Mouse (Mus musculus) lung, embryonic 15.5 days (tissue): ENCODE data around the gene Dpysl5. TPM values are rescaled to one million over a fixed set of nuclear protein-coding genes. Genes with fewer than 3 reads are reported as not detected.
A peak's percentile ranks its signal among the peaks of the same experiment; 100 is the strongest.

ENCODE experiments used
- ATAC-seq: fragments of 200-750 bp; cut with Nextera tagmentation; 2 replicates; pipeline ENCODE4 v1.8.0; 2017; ENCODE audit warnings: moderate number of reproducible peaks, borderline replicate concordance; ENCODE audit not compliant: low FRiP score, low TSS enrichment; ENCODE audit errors: extremely low read depth
- H3K27ac ChIP-seq: fragments of 300-500 bp; sonication (generic); 2 replicates; pipeline ENCODE4 v1.5.1; 2015; ENCODE audit warnings: moderate library complexity, mild to moderate bottlenecking, inconsistent platforms
- H3K27me3 ChIP-seq: fragments of 300-500 bp; sonication (generic); 2 replicates; pipeline ENCODE4 v1.6.1; 2015; ENCODE audit warnings: inconsistent platforms
- H3K36me3 ChIP-seq: fragments of 300-500 bp; sonication (generic); 2 replicates; pipeline ENCODE4 v1.6.1; 2015; ENCODE audit warnings: inconsistent platforms
- H3K4me1 ChIP-seq: fragments of 300-500 bp; sonication (generic); 2 replicates; pipeline ENCODE4 v1.6.1; 2015; ENCODE audit warnings: inconsistent platforms
- H3K4me2 ChIP-seq: fragments of 300-500 bp; sonication (generic); 2 replicates; pipeline ENCODE4 v1.6.1; 2015; ENCODE audit warnings: inconsistent platforms, mild to moderate bottlenecking, moderate library complexity
- H3K4me3 ChIP-seq: fragments of 300-500 bp; sonication (generic); 2 replicates; pipeline ENCODE4 v1.5.1; 2015; ENCODE audit warnings: mild to moderate bottlenecking, inconsistent platforms
- H3K9ac ChIP-seq: fragments of 300-500 bp; sonication (generic); 2 replicates; pipeline ENCODE4 v1.6.1; 2015; ENCODE audit warnings: inconsistent platforms
- H3K9me3 ChIP-seq: fragments of 300-500 bp; sonication (generic); 2 replicates; pipeline ENCODE4 v1.6.1; 2016; ENCODE audit warnings: inconsistent platforms
- WGBS: fragments of 180-500 bp; shearing (Covaris S2); methylation state at CpG from one replicate; pipeline ENCODE4 v1.1.7; 2015; 5-methylcytosine and 5-hydroxymethylcytosine counted together
- polyA plus RNA-seq: library from polyadenylated mRNA; unstranded; fragments of >200 nt; fragmentation: Nextera tagmentation; extraction: Ambion mirVana; gene quantifications from 2 replicates; pipeline ENCODE4 v1.2.1, GENCODE M21; 2015

Dpysl5 gene
- polyA plus RNA-seq, result 4.8 and 5.3 TPM in 2 replicates

GRCm38 (mm10) chr5:30711147-30712001 lies at the start of gene Dpysl5:
Gene Dpysl5 (plus strand): TSS chr5:30711564.
- no peak within 1 kb of the TSS for H3K27ac ChIP-seq
- H3K4me1 ChIP-seq, result peaks cover 33% of the 10 kb centered on the region
- peak within 1 kb of the TSS; percentile 47 for H3K4me3 ChIP-seq
- ATAC-seq, result peak; percentile 84
- peak within 1 kb of the TSS; percentile 83 for H3K4me2 ChIP-seq
- H3K9me3 ChIP-seq, result no peaks in the 10 kb centered on the region
- H3K27me3 ChIP-seq, result peaks cover 66% of the 10 kb centered on the region
- H3K36me3 ChIP-seq, result no peaks in the 10 kb centered on the region
- peak within 1 kb of the TSS; percentile 44 for H3K9ac ChIP-seq
- WGBS, result under 1% methylated on average over 68 of the region's 71 CpGs

DNA sequence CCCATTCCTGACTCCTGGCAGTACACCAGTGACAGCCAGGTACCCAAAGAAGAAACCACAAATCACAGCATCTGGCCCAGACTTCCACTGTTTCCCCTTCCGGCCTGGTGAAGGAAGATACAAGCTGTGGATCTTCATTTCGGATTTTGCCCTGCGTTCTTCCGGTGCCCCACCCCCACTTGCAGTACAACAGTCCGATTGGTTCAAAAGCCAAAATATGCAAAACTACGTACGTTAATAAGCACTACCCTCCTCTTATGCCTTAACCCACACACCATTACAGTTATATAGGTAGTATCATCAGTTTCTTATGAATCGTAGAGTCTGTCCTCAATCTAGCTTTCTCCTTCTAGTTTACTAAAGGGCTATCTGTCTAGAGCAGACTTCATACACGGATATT lies 46.0 kb upstream of the Dpysl5 start:
- 86% methylated on average over 9 of the region's 9 CpGs for WGBS
- Histone ChIP-seq H3K36me3 (peaks cover 11% of the 10 kb centered on the region), H3K4me2 (no peak overlapping the region), H3K9me3 (no peaks in the 10 kb centered on the region), H3K4me1 (peaks cover 24% of the 10 kb centered on the region), H3K9ac (no peak overlapping the region), H3K4me3 (no peak overlapping the region), H3K27me3 (no peaks in the 10 kb centered on the region), H3K27ac (no peak overlapping the region)
- ATAC-seq, result no peak

DNA sequence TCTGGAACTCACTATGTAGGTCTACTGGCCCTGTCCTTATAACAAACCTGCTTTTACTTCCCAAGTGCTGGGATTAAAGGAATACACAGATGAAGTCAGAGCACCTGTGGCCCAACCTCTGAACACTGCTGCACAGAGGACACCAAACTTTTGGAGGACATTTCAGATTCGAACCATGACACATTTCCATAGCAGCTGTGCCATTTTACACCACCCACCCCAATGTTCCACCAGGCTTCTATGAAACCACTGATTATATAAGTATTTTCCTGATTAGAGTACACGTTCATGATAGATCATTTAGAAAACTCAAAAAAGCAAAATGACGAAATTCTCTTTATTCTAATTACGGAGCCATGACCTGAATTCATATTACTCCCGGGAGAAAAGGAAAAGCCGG lies 45.4 kb upstream of the Dpysl5 start:
- peaks cover 18% of the 10 kb centered on the region for H3K36me3 ChIP-seq
- peak overlapping the region; percentile 64 for H3K4me2 ChIP-seq
- peak overlapping the region; percentile 87 for H3K27ac ChIP-seq
- H3K4me1 ChIP-seq, result peaks cover 24% of the 10 kb centered on the region
- WGBS, result 41% methylated on average over 6 of the region's 6 CpGs
- no peaks in the 10 kb centered on the region for H3K9me3 ChIP-seq
- ATAC-seq, result no peak
- H3K4me3 ChIP-seq, result peak overlapping the region; percentile 79
- H3K9ac ChIP-seq, result peak overlapping the region; percentile 49; the same call in 1 of the 2 replicates
- no peaks in the 10 kb centered on the region for H3K27me3 ChIP-seq

DNA sequence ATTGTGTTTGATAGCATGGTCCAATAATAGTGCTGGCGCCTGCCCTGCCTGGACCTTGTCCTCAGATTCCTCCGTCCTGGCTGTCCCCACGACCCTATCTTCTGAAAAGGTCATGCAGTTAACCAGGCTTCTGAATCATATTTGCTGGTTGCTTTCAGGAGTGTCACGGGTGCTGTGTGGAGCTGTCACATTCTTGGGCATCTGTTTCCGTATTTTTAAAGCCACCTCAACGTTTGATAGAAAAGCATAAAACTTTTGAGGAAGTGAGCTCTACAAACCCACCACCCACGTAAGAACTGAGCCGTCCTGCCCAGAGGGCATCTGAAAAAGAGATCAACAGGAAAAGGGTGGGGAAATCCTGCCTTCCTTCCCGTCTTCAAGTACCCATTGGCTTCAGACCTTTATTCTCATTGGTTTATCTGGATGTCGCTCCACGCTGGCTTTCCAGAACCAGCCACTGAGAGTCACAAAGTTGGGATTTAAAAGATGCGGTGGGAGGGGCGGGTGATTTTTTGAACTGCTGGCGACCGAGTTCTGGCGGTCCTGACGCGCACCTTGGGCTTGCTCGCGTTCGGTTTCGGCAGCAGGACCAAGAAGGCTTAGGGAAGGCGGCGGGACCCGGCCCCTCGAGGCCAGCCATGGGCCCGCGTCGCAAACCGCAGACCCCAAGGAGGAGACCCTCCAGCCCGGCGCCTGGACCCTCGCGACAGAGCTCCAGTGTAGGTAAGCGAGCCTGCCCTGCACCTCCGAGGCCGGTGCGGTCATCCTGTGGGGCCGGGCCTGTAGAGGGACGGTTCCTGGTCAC lies 44.8 kb upstream of the Dpysl5 start, which contains the start of gene Cenpa:
Gene Cenpa, plus strand, starts transcription at position 387 of the 805 bp plus-strand sequence.
- peak within 1 kb of the TSS; percentile 64 for H3K4me2 ChIP-seq
- no peaks in the 10 kb centered on the region for H3K27me3 ChIP-seq
- peak within 1 kb of the TSS; percentile 79 for H3K4me3 ChIP-seq
- under 1% methylated on average over 40 of the region's 40 CpGs for WGBS
- peak within 1 kb of the TSS; percentile 79 for H3K9ac ChIP-seq
- H3K36me3 ChIP-seq, result peaks cover 22% of the 10 kb centered on the region
- H3K4me1 ChIP-seq, result peaks cover 24% of the 10 kb centered on the region
- H3K27ac ChIP-seq, result peak within 1 kb of the TSS; percentile 87
- no peaks in the 10 kb centered on the region for H3K9me3 ChIP-seq
- peak; percentile 92 for ATAC-seq

- peak overlapping the region; percentile 79 for H3K9ac ChIP-seq
- peaks cover 24% of the 10 kb centered on the region for H3K4me1 ChIP-seq
- ATAC-seq, result no peak
- under 1% methylated on average over 13 of the region's 13 CpGs for WGBS
- peak overlapping the region; percentile 78 for H3K27ac ChIP-seq
- H3K4me3 ChIP-seq, result peak overlapping the region; percentile 79
- H3K36me3 ChIP-seq, result peaks cover 28% of the 10 kb centered on the region
- H3K9me3 ChIP-seq, result no peaks in the 10 kb centered on the region
- H3K4me2 ChIP-seq, result peak overlapping the region; percentile 64
- no peaks in the 10 kb centered on the region for H3K27me3 ChIP-seq
Measured at GRCm38 (mm10) chr5:30667215-30667614, 44.1 kb upstream of the Dpysl5 start.

DNA sequence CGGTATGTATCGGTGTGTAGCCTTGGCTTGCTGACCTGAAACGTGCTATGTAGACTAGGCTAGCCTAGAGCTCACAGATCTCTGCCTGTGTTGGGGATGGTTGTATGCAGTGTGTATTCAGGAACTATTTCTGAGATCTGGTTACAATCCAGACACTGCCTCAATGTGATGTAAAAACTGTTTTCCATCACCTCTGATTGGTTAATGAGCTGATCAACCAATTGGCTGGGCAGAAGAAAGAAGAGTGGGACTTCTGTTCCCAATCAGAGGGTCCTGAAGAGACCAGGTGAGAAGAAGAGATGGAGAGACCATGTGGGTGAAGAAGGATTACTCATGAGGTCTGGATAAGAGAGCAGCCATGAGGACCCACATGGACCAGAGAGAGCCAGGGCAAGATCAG lies 43.7 kb upstream of the Dpysl5 start:
- Histone ChIP-seq H3K36me3 (peaks cover 33% of the 10 kb centered on the region), H3K27me3 (no peaks in the 10 kb centered on the region), H3K4me3 (peak overlapping the region; percentile 79), H3K9me3 (no peaks in the 10 kb centered on the region), H3K27ac (no peak overlapping the region), H3K4me1 (peaks cover 24% of the 10 kb centered on the region), H3K4me2 (peak overlapping the region; percentile 64), H3K9ac (peak overlapping the region; percentile 79)
- WGBS, result 4% methylated on average over 3 of the region's 3 CpGs
- ATAC-seq, result no peak

DNA sequence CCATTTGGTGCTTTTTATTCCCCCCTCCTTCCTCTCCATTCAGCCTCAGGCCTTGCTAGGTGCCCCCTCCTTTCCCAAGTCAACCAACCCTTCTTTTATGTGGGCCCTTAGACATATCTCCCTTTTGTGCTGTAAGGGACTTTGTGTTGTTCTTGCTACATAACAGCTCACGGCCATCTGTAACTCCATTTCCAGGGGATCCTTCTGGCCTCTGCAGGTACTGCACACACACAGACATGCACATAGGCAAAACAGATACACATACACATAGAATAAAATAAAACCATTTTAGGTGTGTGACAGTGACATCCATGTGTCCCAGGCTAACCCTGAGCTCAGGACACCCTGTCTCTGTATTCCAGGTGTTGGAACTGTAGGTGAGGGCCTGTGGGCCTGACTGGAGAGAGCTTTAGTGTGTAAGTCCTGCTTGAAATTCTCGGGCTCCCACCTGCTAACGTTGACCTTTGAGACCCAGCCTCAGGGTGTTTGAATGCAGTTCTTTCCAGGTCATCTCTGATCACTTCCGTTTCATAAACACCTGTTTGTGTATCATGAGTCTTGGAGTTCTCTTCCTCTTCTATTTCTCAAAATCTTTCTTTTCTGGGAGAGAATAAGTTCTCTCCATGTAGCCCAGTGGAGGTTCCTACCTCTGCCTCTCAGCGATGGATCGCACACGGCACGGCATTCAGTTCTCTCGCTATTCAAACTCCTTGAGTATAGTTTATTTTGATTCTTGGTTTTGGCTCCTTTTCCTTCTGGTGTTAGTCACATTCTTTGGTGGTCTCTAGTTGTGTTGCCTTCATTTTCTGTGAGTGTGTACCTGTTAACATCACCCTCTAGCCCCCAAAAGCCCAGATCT lies 42.5 kb upstream of the Dpysl5 start:
- Histone ChIP-seq H3K9ac (no peak overlapping the region), H3K27ac (no peak overlapping the region), H3K4me3 (peak overlapping the region; percentile 79), H3K4me2 (peak overlapping the region; percentile 64), H3K27me3 (no peaks in the 10 kb centered on the region), H3K36me3 (peaks cover 44% of the 10 kb centered on the region), H3K4me1 (peaks cover 24% of the 10 kb centered on the region), H3K9me3 (no peaks in the 10 kb centered on the region)
- no peak for ATAC-seq
- 84% methylated on average over 9 of the region's 9 CpGs for WGBS

GRCm38 (mm10) chr5:30669496-30669830 lies 41.9 kb upstream of the Dpysl5 start:
- Histone ChIP-seq H3K27ac (no peak overlapping the region), H3K36me3 (peaks cover 50% of the 10 kb centered on the region), H3K9ac (no peak overlapping the region), H3K4me2 (no peak overlapping the region), H3K4me3 (no peak overlapping the region), H3K27me3 (no peaks in the 10 kb centered on the region), H3K4me1 (peaks cover 24% of the 10 kb centered on the region), H3K9me3 (no peaks in the 10 kb centered on the region)
- WGBS, result 66% methylated on average over 3 of the region's 3 CpGs
- no peak for ATAC-seq

DNA sequence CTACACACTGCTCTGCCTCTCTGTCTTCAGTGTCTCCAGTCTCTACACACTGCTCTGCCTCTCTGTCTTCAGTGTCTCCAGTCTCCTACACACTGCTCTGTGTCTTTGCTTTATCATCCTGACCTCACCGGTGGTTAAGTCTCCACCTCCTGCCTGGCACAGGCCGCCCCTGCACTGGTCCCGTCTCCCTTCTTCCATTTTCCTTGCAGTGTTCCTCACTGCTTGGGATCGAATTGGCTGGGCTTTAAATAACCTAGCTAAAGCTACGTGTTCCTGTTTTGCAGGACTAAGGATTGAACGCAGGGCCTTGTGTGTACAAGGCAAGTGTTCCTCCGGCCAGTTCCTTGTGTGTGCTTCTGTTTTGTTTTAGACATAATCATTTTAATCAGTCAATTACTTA lies 41.3 kb upstream of the Dpysl5 start:
- Histone ChIP-seq H3K4me3 (no peak overlapping the region), H3K36me3 (peaks cover 54% of the 10 kb centered on the region), H3K9me3 (no peaks in the 10 kb centered on the region), H3K27ac (no peak overlapping the region), H3K4me1 (peaks cover 24% of the 10 kb centered on the region), H3K27me3 (no peaks in the 10 kb centered on the region), H3K4me2 (no peak overlapping the region), H3K9ac (no peak overlapping the region)
- no peak for ATAC-seq
- WGBS, result 88% methylated on average over 7 of the region's 7 CpGs

GRCm38 (mm10) chr5:30674001-30674400 lies 37.4 kb upstream of the Dpysl5 start:
- ATAC-seq, result no peak
- Histone ChIP-seq H3K9ac (no peak overlapping the region), H3K4me2 (no peak overlapping the region), H3K4me3 (no peak overlapping the region), H3K36me3 (peaks cover 72% of the 10 kb centered on the region), H3K9me3 (no peaks in the 10 kb centered on the region), H3K4me1 (peaks cover 7% of the 10 kb centered on the region), H3K27ac (no peak overlapping the region), H3K27me3 (no peaks in the 10 kb centered on the region)
- WGBS, result 54% methylated on average over 7 of the region's 7 CpGs

DNA sequence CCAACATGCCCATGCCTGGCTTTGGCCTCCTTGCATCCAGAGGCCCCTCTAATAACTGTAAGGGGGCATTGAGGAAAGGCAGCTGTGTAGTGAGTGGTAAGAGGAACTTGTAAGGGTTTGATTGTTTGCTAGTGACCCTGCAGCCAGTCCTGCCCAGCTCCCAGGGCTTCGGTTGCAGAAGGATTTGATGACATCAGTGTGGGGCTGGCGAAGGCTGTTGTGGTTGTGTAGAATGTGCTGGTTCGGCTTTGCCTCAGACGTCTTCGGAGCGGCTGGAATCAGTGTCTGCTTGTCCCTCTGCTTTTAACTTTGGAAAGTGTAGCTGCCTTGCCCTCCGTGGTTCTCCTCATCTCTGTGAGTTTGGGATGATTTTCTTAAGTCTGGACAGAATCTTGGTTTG lies 34.6 kb upstream of the Dpysl5 start:
- H3K36me3 ChIP-seq, result peaks cover 50% of the 10 kb centered on the region

More for the DNA sequence above, 34.6 kb upstream of the Dpysl5 start:
- no peak for ATAC-seq
- WGBS, result 82% methylated on average over 7 of the region's 7 CpGs
- Histone ChIP-seq H3K4me3 (no peak overlapping the region), H3K9ac (no peak overlapping the region), H3K27ac (no peak overlapping the region), H3K4me1 (no peaks in the 10 kb centered on the region), H3K4me2 (no peak overlapping the region), H3K9me3 (no peaks in the 10 kb centered on the region), H3K27me3 (no peaks in the 10 kb centered on the region)
